Mouse (Mus musculus) midbrain, embryonic 10.5 days (tissue): ENCODE measurements around the gene Pttg1ip. TPM values are rescaled to one million over a fixed set of nuclear protein-coding genes. Genes with fewer than 3 reads are reported as not detected.

Experiments
- DNase-seq: peaks from one replicate; pipeline ENCODE4 v3.0.0-alpha.2; 2017; ENCODE audit warnings: low spot score
- H3K27ac ChIP-seq: fragments of 300-500 bp; sonication (generic); replicated peaks from 2 replicates; pipeline ENCODE4 v1.5.1; 2016; ENCODE audit warnings: mild to moderate bottlenecking
- H3K27me3 ChIP-seq: fragments of 300-500 bp; sonication (generic); 2 replicates; pipeline ENCODE4 v1.6.1; 2016; ENCODE audit warnings: low read depth, mild to moderate bottlenecking; ENCODE audit not compliant: poor library complexity, severe bottlenecking
- H3K36me3 ChIP-seq: fragments of 300-500 bp; sonication (generic); 2 replicates; pipeline ENCODE4 v1.6.1; 2016; ENCODE audit warnings: mild to moderate bottlenecking, moderate library complexity
- H3K4me1 ChIP-seq: fragments of 300-500 bp; sonication (generic); 2 replicates; pipeline ENCODE4 v1.6.1; 2016
- H3K4me3 ChIP-seq: fragments of 300-500 bp; sonication (generic); 2 replicates; pipeline ENCODE4 v1.5.1; 2016; ENCODE audit warnings: mild to moderate bottlenecking, moderate library complexity
- H3K9me3 ChIP-seq: fragments of 300-500 bp; sonication (generic); replicated peaks from 2 replicates; pipeline ENCODE4 v1.6.1; 2016; ENCODE audit warnings: mild to moderate bottlenecking
- WGBS: fragments of 180-500 bp; shearing (Covaris S2); methylation state at CpG from one replicate; pipeline ENCODE4 v1.1.7; 2016; 5-methylcytosine and 5-hydroxymethylcytosine counted together
- microRNA counts: library from miRNA; unstranded; fragments of <30 nt; microRNA quantifications from one replicate; lab custom pipeline; 2017
- microRNA-seq: library from miRNA; unstranded; fragments of <30 nt; microRNA quantifications from one replicate; pipeline ENCODE4, GENCODE M21; 2017
- polyA plus RNA-seq: library from polyadenylated mRNA; unstranded; fragments of >200 nt; fragmentation: Nextera tagmentation; extraction: Ambion mirVana; gene quantifications from 2 replicates; pipeline ENCODE4 v1.2.1, GENCODE M21; 2016

Pttg1ip gene
- polyA plus RNA-seq, 1 experiment from 2014 or later = 67.0 TPM

DNA sequence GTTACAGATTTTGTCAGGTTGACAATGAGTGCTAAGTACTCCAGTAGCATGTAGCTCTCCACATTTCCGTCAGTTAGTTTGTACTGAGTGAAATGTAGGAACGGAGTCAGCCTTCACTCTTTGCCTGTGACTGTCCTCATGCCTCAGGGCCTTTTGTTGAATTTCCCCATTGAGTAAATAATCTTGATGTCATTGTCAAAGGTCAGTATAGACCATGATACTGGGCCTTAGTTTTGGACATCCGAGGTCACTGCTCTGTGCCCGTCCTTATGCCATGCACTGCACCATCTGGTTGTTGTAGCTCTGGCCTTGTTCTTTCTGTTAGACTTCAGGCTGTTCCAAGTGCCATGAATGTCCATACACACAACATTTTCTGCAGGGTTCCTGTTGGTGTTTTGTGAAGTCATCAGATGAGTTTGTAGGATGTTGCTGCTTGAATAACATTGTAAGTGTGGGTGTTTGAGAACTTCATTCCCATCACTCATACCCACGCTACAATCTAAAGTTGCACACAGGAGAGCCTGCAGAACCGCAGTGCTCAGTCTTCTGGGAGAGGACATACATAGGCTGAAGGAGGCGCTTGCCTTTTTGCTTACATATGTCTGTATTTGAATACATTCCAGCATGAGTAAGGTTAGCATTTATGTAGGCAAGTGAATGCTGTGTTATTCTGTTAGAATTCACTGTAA lies 54.9 kb downstream of the Pttg1ip start:
- no peaks in the 10 kb centered on the region for H3K27me3 ChIP-seq
- peaks cover 10% of the 10 kb centered on the region; the same call in 1 of the 2 replicates for H3K4me1 ChIP-seq
- no peak overlapping the region for H3K27ac ChIP-seq
- H3K9me3 ChIP-seq = no peaks in the 10 kb centered on the region
- 93% methylated on average over 7 of the region's 7 CpGs for WGBS
- no peak overlapping the region for H3K4me3 ChIP-seq
- peaks cover 91% of the 10 kb centered on the region for H3K36me3 ChIP-seq
- no peak for DNase-seq

DNA sequence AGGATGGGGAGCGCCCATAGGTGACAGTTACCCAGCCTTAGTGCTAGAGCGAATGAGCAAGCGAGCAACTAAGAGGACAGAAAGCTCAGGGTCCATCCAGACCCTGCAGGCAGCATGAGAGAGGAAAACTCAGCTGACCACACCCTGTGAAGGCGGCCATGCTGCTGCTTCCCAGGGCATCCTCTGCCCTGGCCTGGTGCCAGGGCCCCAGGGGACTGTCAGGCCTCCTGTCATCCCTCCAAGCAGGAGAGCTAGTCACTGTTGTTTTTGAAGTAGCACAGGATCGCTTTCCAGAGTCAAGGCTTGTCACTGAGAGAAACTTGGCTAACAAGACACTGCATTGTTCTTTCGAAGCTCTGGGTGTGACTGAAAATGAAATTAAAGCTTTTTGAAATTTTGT lies 57.4 kb downstream of the Pttg1ip start:
- Histone ChIP-seq H3K27me3 (no peaks in the 10 kb centered on the region), H3K9me3 (no peaks in the 10 kb centered on the region), H3K4me3 (no peak overlapping the region), H3K4me1 (peaks cover 9% of the 10 kb centered on the region; the same call in 1 of the 2 replicates), H3K27ac (no peak overlapping the region), H3K36me3 (peaks cover 93% of the 10 kb centered on the region)
- no peak for DNase-seq
- 90% methylated on average over 6 of the region's 6 CpGs for WGBS

DNA sequence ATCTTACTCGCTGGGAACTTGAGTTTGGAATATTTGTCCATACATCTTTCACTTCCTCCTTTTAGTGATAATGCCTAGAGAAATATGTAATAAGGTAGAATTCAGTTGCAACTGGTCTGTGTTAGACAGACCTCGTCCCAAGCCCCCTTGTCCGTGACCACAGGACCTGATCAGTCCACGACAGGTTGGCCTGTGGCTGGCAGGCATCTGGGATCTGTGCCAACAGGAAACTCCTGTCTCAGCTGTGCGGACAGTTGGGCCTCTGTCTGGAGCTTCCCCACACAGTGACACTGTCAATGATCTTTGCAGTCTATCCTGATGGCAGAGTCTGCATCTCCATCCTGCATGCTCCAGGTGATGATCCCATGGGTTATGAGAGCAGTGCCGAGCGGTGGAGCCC lies 61.6 kb downstream of the Pttg1ip start:
- 90% methylated on average over 7 of the region's 7 CpGs for WGBS
- Histone ChIP-seq H3K27ac (no peak overlapping the region), H3K9me3 (no peaks in the 10 kb centered on the region), H3K4me3 (no peak overlapping the region), H3K27me3 (no peaks in the 10 kb centered on the region), H3K36me3 (peaks cover 84% of the 10 kb centered on the region), H3K4me1 (0 out of 2 replicates have a peak, but pooled peaks cover 3% of the 10 kb centered on the region)
- no peak for DNase-seq

DNA sequence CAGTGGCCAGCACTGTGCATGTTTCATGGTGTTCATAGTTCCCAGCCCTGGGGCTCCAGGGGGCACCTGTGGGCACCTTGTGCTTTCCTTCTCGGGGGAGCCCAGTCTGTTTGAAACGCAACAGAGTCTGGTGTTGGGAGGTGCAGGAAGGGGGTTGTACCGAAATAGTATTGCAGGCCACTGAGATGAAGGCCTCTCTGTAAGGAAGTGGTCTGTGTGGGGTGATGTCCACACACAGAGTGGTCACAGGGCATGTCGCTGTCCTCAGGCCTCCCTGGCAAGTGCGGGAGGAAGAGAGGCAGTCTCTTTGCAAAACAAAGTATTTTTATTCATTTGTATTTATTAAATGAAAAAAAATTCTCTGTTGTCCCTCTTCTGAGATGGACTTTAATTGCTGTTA lies 64.1 kb downstream of the Pttg1ip start:
- Histone ChIP-seq H3K4me3 (no peak overlapping the region), H3K9me3 (no peaks in the 10 kb centered on the region), H3K27ac (no peak overlapping the region), H3K36me3 (peaks cover 65% of the 10 kb centered on the region), H3K4me1 (peaks cover 4% of the 10 kb centered on the region; the same call in 1 of the 2 replicates), H3K27me3 (no peaks in the 10 kb centered on the region)
- 96% methylated on average over 5 of the region's 5 CpGs for WGBS
- DNase-seq = no peak

DNA sequence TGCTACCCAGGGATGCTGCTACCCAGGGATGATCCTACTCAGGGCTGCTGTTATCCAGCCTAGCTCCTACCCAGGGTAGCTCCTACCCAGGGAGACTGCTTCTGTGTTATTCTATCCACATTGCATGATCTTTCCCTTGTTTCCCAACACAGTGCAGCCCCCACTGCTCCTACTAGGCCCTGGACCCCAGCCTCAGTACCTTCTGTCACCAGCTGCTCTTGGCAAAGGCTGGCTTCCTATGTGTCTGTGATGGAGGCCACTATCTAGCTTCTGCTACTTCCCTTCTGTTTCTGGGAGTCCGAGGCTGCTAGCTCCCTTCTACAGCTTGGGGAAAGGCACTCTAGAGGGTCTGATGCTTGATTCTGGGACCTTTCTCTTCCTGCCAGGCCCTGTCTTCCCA lies 65.9 kb downstream of the Pttg1ip start:
- H3K36me3 ChIP-seq = peaks cover 46% of the 10 kb centered on the region
- H3K9me3 ChIP-seq = no peaks in the 10 kb centered on the region
- H3K4me1 ChIP-seq = peaks cover 4% of the 10 kb centered on the region; the same call in 1 of the 2 replicates
- H3K4me3 ChIP-seq = no peak overlapping the region
- 77% methylated on average over 1 of the region's 1 CpGs for WGBS
- no peaks in the 10 kb centered on the region for H3K27me3 ChIP-seq
- H3K27ac ChIP-seq = no peak overlapping the region
- no peak for DNase-seq

DNA sequence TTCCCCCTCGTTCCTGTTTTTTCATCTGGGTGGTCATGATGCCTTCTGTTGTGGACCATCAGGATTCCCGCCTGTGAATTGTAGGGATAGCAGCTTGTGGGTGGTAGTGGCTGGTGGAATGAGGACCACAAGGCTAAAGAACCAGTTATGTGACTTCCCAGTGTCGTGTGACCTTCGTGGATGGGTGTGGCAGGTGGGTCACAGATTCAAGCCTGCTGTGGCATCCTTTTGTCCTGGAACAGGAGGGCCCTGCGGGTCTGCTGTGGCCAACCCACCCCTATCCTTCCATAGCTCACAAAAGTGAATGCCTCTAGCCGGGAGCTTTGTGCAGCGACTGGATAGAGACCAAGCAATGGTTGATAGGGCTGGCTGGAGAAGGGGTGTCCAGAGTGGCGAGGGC lies 66.4 kb downstream of the Pttg1ip start:
- Histone ChIP-seq H3K36me3 (peaks cover 41% of the 10 kb centered on the region), H3K4me3 (no peak overlapping the region), H3K4me1 (peaks cover 4% of the 10 kb centered on the region; the same call in 1 of the 2 replicates), H3K9me3 (no peaks in the 10 kb centered on the region), H3K27me3 (no peaks in the 10 kb centered on the region), H3K27ac (no peak overlapping the region)
- 91% methylated on average over 8 of the region's 8 CpGs for WGBS
- no peak for DNase-seq

MicroRNAs encoded within 50 kb of the gene (microRNA counts, 519-probe panel; counts per million panel counts)
- not detected for microRNA mmu-miR-1930 (lab: Ali Mortazavi, UCI)

Small RNAs within 50 kb of the gene (microRNA-seq; reads per million reads assigned to microRNA genes)
- gene Mir1930 = 25.1 reads per million, percentile 33 among the genes with 10 or more reads in this experiment

Other genes with a start within 250 kb of the Pttg1ip start
- 6.0 and 6.1 TPM in 2 replicates for gene Adarb1, start 163.4 kb upstream of the Pttg1ip start, polyA plus RNA-seq
- gene Fam207a, start 65.9 kb upstream of the Pttg1ip start, polyA plus RNA-seq = 42.3 and 45.2 TPM in 2 replicates
- 0.84 and 1.2 TPM in 2 replicates for gene Itgb2, start 51.5 kb upstream of the Pttg1ip start, polyA plus RNA-seq
- gene Sumo3, start 24.4 kb downstream of the Pttg1ip start, polyA plus RNA-seq = 403 and 425 TPM in 2 replicates
- 2.2 and 2.4 TPM in 2 replicates for gene Gm49325, start 24.5 kb downstream of the Pttg1ip start, polyA plus RNA-seq
- gene Ube2g2, start 40.6 kb downstream of the Pttg1ip start, polyA plus RNA-seq = 104 and 107 TPM in 2 replicates
- gene Tspear, start 104.8 kb downstream of the Pttg1ip start, polyA plus RNA-seq = 0.84 and 0.97 TPM in 2 replicates
- gene Gm19402, start 109.0 kb downstream of the Pttg1ip start, polyA plus RNA-seq = not detected in 2 replicates
- gene Gm9508, start 115.5 kb downstream of the Pttg1ip start, polyA plus RNA-seq = not detected in 2 replicates
- not detected in 2 replicates for gene Gm10272, start 124.9 kb downstream of the Pttg1ip start, polyA plus RNA-seq
- gene Gm10024, start 129.7 kb downstream of the Pttg1ip start, polyA plus RNA-seq = not detected in 2 replicates
- not detected in 2 replicates for gene Gm10142, start 134.1 kb downstream of the Pttg1ip start, polyA plus RNA-seq
- gene Krtap12-1, start 138.9 kb downstream of the Pttg1ip start, polyA plus RNA-seq = not detected in 2 replicates
- not detected in 2 replicates for gene Gm10100, start 144.8 kb downstream of the Pttg1ip start, polyA plus RNA-seq
- gene Gm18596, start 160.9 kb downstream of the Pttg1ip start, polyA plus RNA-seq = not detected in 2 replicates
- not detected in 2 replicates for gene Gm9736, start 169.6 kb downstream of the Pttg1ip start, polyA plus RNA-seq
- gene Gm3233, start 178.0 kb downstream of the Pttg1ip start, polyA plus RNA-seq = not detected in 2 replicates
- not detected in 2 replicates for gene Gm3238, start 189.6 kb downstream of the Pttg1ip start, polyA plus RNA-seq
- gene Gm7138, start 195.2 kb downstream of the Pttg1ip start, polyA plus RNA-seq = not detected in 2 replicates
- gene Gm3250, start 200.8 kb downstream of the Pttg1ip start, polyA plus RNA-seq = not detected in 2 replicates
- not detected in 2 replicates for gene Gm7137, start 206.5 kb downstream of the Pttg1ip start, polyA plus RNA-seq
- not detected in 2 replicates for gene Gm9639, start 213.4 kb downstream of the Pttg1ip start, polyA plus RNA-seq
- gene Gm19668, start 217.4 kb downstream of the Pttg1ip start, polyA plus RNA-seq = not detected in 2 replicates
- not detected in 2 replicates for gene Gm9507, start 230.1 kb downstream of the Pttg1ip start, polyA plus RNA-seq
- not detected in 2 replicates for gene Gm2696, start 233.0 kb downstream of the Pttg1ip start, polyA plus RNA-seq
- not detected in 2 replicates for gene Krtap10-4, start 245.4 kb downstream of the Pttg1ip start, polyA plus RNA-seq